Comparison of ENCODE assay signal across 8 mouse cellular contexts in the genomic region with DNA sequence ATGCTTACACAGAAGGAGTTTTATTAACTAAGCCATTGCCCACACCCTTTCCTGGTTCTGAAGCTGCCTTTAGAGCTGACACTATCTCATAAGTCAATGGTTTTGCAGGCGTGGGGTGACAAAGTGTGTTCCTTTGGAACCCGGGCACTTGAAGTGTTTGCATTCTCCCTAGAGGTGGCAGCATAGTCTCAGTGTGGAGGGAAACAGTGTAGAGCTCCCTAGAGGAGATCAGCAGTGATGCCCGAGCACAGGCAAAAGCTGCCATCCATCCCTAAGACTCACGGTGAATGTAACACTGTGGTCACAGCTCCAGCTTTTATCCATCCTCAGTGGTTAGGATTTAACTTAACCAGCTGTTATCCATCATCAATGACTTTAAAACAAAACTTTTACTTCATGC. TPM values are rescaled to one million over a fixed set of nuclear protein-coding genes. Genes with fewer than 3 reads are reported as not detected.
A peak's percentile ranks its signal among the peaks of the same experiment; 100 is the strongest.
DNase-seq lines count a peak whose midpoint lies in the region; ATAC-seq and TF ChIP-seq lines count a peak whose summit lies in the region.

No protein-coding gene starts in this region.

- H3K4me1 ChIP-seq in intestine, embryonic 14.5 days (replicated peaks; ENCODE audit: control insufficient read depth, insufficient read depth, low read length): no peaks in the 10 kb centered on the region
- no peaks in the 10 kb centered on the region for H3K4me1 ChIP-seq in intestine, embryonic 16.5 days (ENCODE audit: control insufficient read depth, insufficient read depth, low read length)
- H3K4me1 ChIP-seq in G1E (ENCODE audit: insufficient read depth, low read depth, low read length): peaks cover 16% of the 10 kb centered on the region
- H3K4me1 ChIP-seq in limb, embryonic 14.5 days (ENCODE audit: control insufficient read depth, insufficient read depth, low read length): no peaks in the 10 kb centered on the region

- H3K27me3 ChIP-seq in intestine, embryonic 14.5 days (replicated peaks; ENCODE audit: control insufficient read depth, insufficient read depth, low read length): no peaks in the 10 kb centered on the region
- no peaks in the 10 kb centered on the region for H3K27me3 ChIP-seq in intestine, embryonic 16.5 days (replicated peaks; ENCODE audit: control insufficient read depth, insufficient read depth, low read length)
- H3K27me3 ChIP-seq in G1E (ENCODE audit: insufficient read depth, low read length): peaks cover 26% of the 10 kb centered on the region
- no peaks in the 10 kb centered on the region for H3K27me3 ChIP-seq in limb, embryonic 14.5 days (ENCODE audit: control insufficient read depth, insufficient read depth, low read length)

- whole genome bisulfite sequencing in intestine, embryonic 14.5 days: 31% methylated on average over 4 of the region's 4 CpGs
- WGBS in intestine, embryonic 16.5 days: 21% methylated on average over 4 of the region's 4 CpGs
- 30% methylated on average over 4 of the region's 4 CpGs for WGBS in limb, embryonic 14.5 days

- H3K36me3 ChIP-seq in intestine, embryonic 14.5 days (ENCODE audit: control insufficient read depth, insufficient read depth, low read length): no peaks in the 10 kb centered on the region
- H3K36me3 ChIP-seq in intestine, embryonic 16.5 days (ENCODE audit: control insufficient read depth, insufficient read depth, low read length): no peaks in the 10 kb centered on the region
- no peaks in the 10 kb centered on the region for H3K36me3 ChIP-seq in G1E (replicated peaks)
- no peaks in the 10 kb centered on the region for H3K36me3 ChIP-seq in limb, embryonic 14.5 days (ENCODE audit: control insufficient read depth, insufficient read depth, low read length)

- no peak overlapping the region for H3K4me2 ChIP-seq in intestine, embryonic 14.5 days (ENCODE audit: low read length)
- no peak overlapping the region for H3K4me2 ChIP-seq in intestine, embryonic 16.5 days (ENCODE audit: low read depth, low read length)
- H3K4me2 ChIP-seq in limb, embryonic 14.5 days (replicated peaks; ENCODE audit: low read depth, low read length, severe bottlenecking): no peak overlapping the region

- no peak overlapping the region for H3K27ac ChIP-seq in intestine, embryonic 14.5 days (ENCODE audit: low read depth)
- no peak overlapping the region for H3K27ac ChIP-seq in intestine, embryonic 16.5 days (ENCODE audit: low read length)
- no peak overlapping the region for H3K27ac ChIP-seq in limb, embryonic 14.5 days (replicated peaks; ENCODE audit: low read depth, low read length)

- no peak overlapping the region for H3K9ac ChIP-seq in intestine, embryonic 14.5 days (ENCODE audit: low read length)
- no peak overlapping the region for H3K9ac ChIP-seq in intestine, embryonic 16.5 days (ENCODE audit: low read depth, low read length)
- no peak overlapping the region for H3K9ac ChIP-seq in limb, embryonic 14.5 days (ENCODE audit: low read depth, low read length, severe bottlenecking)

- no peaks in the 10 kb centered on the region for H3K9me3 ChIP-seq in intestine, embryonic 14.5 days (ENCODE audit: control insufficient read depth, low read length)
- no peaks in the 10 kb centered on the region for H3K9me3 ChIP-seq in intestine, embryonic 16.5 days (ENCODE audit: control insufficient read depth, low read length)
- no peaks in the 10 kb centered on the region for H3K9me3 ChIP-seq in G1E (replicated peaks)
- H3K9me3 ChIP-seq in limb, embryonic 14.5 days (ENCODE audit: control insufficient read depth, low read length): no peaks in the 10 kb centered on the region

- DNase-seq in intestine, embryonic 14.5 days (ENCODE audit: low spot score): peak; percentile 50
- DNase-seq in G1E (ENCODE audit: low spot score): no peak
- DNase-seq in kidney, adult 9 months: peak; percentile 38
- DNase-seq in limb, embryonic 14.5 days (ENCODE audit: low spot score): peak; percentile 44
- peak; percentile 26 for DNase-seq in right cerebral cortex, postnatal 4 days
- no peak for DNase-seq in urinary bladder, postnatal 10 days (ENCODE audit: low spot score)

- TF ChIP-seq CTCF in G1E (IDR thresholded peaks at IDR 0.05; ENCODE audit: low read depth, low read length): no peak

- no peak for TF ChIP-seq POLR2A in limb, embryonic 14.5 days (IDR thresholded peaks at IDR 0.05; ENCODE audit: borderline replicate concordance, extremely low read depth, insufficient read depth, insufficient read length)

- H3K4me3 ChIP-seq in intestine, embryonic 14.5 days (ENCODE audit: low read depth, low read length): no peak overlapping the region
- H3K4me3 ChIP-seq in intestine, embryonic 16.5 days (ENCODE audit: low read length): no peak overlapping the region
- H3K4me3 ChIP-seq in G1E (ENCODE audit: low read depth, low read length): no peak overlapping the region
- no peak overlapping the region for H3K4me3 ChIP-seq in limb, embryonic 14.5 days (replicated peaks; ENCODE audit: low read length)

- ATAC-seq in intestine, embryonic 14.5 days (replicated peaks; ENCODE audit: low FRiP score, low TSS enrichment, low read depth): no peak
- ATAC-seq in intestine, embryonic 16.5 days: no peak
- ATAC-seq in G1E (ENCODE audit: extremely low read depth, insufficient number of reproducible peaks, low FRiP score, poor library complexity, severe bottlenecking): peak; percentile 49
- peak; percentile 90 for ATAC-seq in common myeloid progenitor, adult 5-6 weeks (replicated peaks; ENCODE audit: low read depth, poor library complexity, severe bottlenecking)
- no peak for ATAC-seq in limb, embryonic 14.5 days (ENCODE audit: low FRiP score, low read depth)

RNA-seq across cellular contexts. Expression of gene Il21, which starts 13.4 kb away (rescaled TPM):
- polyA plus RNA-seq in intestine, embryonic 14.5 days (2014; fragmentation: Nextera tagmentation; extraction: Ambion mirVana): not detected in 2 replicates
- not detected in 2 replicates for polyA plus RNA-seq in intestine, embryonic 16.5 days (2015; fragmentation: Nextera tagmentation; extraction: Ambion mirVana)
- not detected in 2 replicates for total RNA-seq in G1E (2014; fragmentation: Nextera tagmentation)
- total RNA-seq in G1E (2017): 0.22 and 0.23 TPM in 2 replicates
- not detected in 2 replicates for polyA plus RNA-seq in G1E (2012)
- total RNA-seq in common myeloid progenitor, adult 5-6 weeks (2017): not detected in 2 replicates
- not detected in 2 replicates for polyA plus RNA-seq in limb, embryonic 14.5 days (2012; rRNA removed)
- polyA plus RNA-seq in limb, embryonic 14.5 days (2014; fragmentation: Nextera tagmentation; extraction: Ambion mirVana): not detected in 2 replicates

Comparison
In these comparisons a context has a peak if more than half of its experiments do, and no peak if none do; other contexts are left out.
1. ATAC-seq: peak in G1E (single experiment) and common myeloid progenitor, adult 5-6 weeks (single experiment); none in intestine, embryonic 14.5 days (single experiment), intestine, embryonic 16.5 days (single experiment) and limb, embryonic 14.5 days (single experiment).
2. DNase-seq: peak in intestine, embryonic 14.5 days (single experiment), kidney, adult 9 months (single experiment), limb, embryonic 14.5 days (single experiment) and right cerebral cortex, postnatal 4 days (single experiment); none in G1E (single experiment) and urinary bladder, postnatal 10 days (single experiment).